Mouse (Mus musculus): ENCODE measurements around the gene Olfr1369-ps1.
"Not testable (repeated sequence)": the region's sequence is repeated elsewhere in the genome, so short reads cannot be mapped to it uniquely, and the experiment has no call there.

Olfr1369-ps1 gene

DNA sequence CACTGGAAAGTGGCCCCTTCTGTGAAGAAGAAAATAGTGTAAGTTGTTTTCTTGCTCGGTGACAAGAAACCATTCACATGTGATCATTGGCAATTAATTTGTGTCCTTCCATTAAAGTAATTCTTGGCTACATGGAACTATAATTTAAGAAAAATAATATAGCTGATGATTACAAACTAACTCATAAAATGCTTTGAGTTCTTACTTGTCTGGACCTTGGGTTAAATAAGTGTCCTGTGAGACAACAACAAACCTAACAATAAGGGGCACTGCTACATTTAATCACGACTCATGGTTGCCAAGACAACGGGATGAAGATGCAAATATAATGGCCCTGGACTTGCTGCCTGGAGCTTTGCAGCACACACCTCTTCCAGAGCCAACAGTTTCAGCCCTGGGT, at the start of gene Olfr1369-ps1:
Gene Olfr1369-ps1, plus strand, starts transcription at position 301 of the 400 bp plus-strand sequence.
- in situ Hi-C loops (cut with MseI, MboI), result not testable (repeated sequence)

DNA sequence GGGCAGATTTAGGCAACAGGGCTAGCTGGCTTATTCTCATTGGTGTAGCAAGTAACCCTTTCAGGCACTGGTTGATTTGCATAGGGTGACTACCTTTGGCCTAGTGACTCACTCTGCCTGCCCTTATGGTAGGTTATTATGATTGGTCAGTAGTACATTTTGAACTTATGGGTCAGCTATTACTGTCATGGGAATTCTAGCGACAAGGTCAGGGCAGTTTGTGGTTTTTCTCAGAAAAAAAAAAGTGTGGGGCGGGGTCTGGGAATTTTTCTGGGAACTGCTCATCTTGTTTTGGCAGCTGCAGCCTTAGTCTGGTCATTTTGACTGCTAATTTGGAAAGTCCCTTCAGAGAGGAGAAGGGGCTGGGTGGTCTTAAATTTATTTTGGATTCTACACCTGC, 45.3 kb upstream of the Olfr1369-ps1 start:
- in situ Hi-C loops (cut with MseI, MboI), result no loop called here

DNA sequence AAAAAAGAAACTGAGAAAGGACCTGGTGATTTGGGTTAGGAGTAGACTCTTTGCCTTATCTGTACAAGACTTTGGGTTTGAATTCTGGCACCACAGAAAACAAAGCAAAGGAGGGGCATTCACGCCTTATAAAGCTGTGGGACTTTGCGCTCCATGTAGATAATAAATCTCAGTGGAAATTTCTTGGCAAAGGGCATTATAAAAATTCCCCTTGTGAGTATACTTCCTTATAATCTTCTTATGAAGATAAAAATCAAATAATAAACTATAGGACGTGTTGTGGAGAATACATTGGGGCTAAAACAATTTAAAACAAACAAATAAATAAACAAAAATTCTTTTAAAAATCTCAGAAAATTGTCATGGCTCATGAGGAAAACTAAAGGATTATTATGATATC, 36.4 kb upstream of the Olfr1369-ps1 start, which contains the start of gene Olfr1370:
Gene Olfr1370, minus strand, starts transcription at position 101 of the 400 bp plus-strand sequence.
- in situ Hi-C loops (cut with MseI, MboI), result no loop called here

DNA sequence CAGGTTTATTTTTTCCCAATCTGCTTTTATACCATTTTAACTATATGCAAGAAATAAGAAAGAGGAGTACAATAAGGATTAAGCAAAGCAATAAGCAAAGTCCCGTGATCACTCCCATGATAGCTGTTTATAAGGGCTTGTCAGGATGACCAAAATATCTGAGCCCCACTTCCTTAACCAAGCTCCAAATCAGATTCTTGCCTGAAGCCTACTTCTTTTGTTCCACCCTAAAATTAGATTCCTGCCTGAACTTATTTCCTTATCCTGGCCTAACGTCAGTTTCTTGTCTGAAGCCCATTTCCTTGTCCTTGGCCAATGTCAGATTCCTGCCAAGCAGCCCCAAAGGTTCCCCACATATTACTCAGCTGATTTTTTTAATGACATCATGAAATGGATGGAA, 28.6 kb upstream of the Olfr1369-ps1 start:
- in situ Hi-C loops (cut with MseI, MboI), result no loop called here

DNA sequence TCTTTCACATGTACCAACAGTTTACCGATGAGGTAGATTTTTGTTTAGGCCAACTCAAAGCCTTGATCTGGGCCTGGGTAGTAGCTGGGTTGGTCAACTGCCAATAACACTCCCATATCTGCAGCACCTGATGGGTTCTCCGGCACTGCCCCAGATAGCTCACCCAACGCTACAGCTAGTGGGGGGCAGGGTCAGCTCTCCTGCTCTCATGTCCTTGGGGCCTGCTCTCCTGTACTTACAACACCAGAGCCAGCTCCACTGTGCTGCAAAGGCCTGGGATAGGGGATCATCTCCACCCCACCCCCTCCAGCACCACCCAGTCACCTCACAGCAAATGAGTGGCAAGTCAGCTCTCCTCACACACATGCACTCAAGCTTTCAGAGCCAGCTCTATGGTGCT, 1.5 kb upstream of the Olfr1369-ps1 start:
- in situ Hi-C loops (cut with MseI, MboI), result no loop called here

DNA sequence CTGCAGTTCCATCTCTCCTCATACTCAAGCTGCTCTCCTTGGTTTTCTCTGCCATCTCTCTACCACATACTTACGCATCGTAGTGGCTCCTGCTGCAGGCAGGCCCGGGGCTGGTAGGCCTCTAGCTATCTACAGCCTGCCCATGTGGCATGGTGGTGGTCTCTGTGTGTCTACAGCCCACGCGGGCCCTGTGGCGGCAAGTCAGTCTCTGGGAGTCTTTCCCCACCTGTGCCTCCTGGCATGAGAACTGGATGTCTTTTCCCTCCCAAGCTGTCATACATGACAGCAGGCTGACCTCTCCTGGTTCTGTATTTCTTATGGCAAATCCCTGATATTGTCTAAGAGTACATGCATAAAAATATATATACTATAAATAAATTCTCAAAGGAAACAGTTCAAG, 842 bp upstream of the Olfr1369-ps1 start:
- in situ Hi-C loops (cut with MseI, MboI), result no loop called here

DNA sequence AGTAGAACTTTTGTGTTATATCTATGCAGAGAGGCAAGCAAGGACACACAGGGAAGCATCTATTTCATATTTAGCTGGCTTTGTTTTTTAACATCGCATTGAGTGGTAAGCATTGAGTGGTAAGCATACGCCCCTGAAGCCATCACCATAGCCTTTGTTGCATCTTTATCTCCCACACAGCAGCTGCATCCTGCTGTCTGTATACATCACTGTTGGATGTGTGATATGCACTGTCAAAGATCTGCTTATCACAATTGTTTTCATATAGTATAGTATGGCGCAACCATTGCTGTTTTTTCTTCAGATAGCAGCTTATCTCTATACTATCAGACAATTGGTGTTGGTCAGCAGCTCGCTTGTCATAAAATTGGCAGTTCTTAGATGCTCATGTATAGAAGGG, 2.8 kb downstream of the Olfr1369-ps1 start:
- in situ Hi-C loops (cut with MseI, MboI), result no loop called here

DNA sequence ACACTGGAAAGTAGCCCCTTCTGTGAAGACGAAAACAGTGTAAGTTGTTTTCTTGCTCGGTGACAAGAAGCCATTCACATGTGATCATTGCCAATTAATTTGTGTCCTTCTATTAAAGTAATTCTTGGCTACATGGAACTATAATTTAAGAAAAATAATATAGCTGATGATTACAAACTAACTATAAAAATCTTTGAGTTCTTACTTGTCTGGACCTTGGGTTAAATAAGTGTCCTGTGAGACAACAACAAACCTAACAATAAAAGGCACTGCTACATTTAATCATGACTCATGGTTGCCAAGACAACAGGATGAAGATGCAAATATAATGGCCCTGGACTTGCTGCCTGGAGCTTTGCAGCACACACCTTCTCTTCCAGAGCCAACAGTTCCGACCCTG, 18.1 kb downstream of the Olfr1369-ps1 start, which contains the start of gene Olfr263:
Gene Olfr263, plus strand, starts transcription at position 301 of the 400 bp plus-strand sequence.
- in situ Hi-C loops (cut with MseI, MboI), result not testable (repeated sequence)

DNA sequence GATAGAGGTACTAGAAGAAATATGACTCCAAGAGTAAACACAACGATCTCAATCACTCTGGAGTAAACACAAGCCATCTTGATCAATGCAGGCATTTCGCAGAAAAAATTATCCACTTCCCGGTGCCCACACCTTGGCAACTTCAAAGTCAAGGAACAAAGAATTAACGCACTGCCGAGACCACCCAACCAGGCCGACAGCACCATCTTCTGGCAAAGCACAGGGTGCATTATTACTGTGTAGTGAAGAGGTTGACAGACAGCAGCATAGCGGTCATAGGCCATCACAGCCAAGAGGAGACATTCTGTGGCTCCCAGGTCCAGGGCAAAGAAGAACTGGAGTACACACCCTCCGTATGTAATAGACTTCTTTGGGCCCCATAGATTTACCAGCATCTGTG, 31.1 kb downstream of the Olfr1369-ps1 start:
- in situ Hi-C loops (cut with MseI, MboI), result loop anchor here in 1 of 2 experiments (5.0 kb wide), 1 partner anchor 205 kb away; no protein-coding TSS in a partner anchor

DNA sequence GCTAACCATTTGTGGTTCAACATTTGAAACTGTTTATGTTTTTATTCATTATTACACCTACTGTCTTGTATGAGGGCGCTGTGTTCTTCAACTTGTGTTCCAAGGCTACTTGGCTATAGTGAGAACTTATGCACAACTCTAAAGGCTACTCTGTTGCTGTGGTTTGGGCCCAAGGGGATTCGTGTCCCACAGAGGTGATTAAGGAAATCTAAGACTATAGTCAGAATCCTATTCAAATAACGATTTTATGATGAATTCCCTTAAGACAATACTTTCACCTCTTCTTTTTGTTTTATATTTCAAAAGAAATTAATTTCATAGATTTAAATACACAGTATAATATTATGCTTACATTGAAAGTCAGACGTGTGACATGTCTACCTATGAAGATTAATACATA, 34.5 kb downstream of the Olfr1369-ps1 start, which contains the start of gene Olfr1368:
Gene Olfr1368, minus strand, starts transcription at position 101 of the 400 bp plus-strand sequence.
- in situ Hi-C loops (cut with MseI, MboI), result no loop called here

DNA sequence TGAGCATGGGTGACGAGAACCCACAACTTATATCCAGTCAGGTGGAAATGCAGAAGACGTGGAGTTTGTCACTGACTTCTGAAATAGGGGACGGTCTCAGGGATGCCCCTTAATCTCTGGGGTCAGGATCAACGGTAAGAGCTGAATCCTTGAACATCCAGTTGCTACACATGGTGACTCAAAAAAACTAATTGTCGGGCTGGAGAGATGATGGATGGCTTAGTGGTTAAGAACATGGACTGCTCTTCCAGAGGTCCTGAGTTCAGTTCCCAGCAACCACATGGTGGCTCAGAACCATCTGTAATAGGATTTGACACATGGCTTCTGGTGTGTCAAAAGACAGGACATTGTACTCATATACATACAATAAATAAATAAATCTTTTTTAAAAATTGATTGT, 44.6 kb downstream of the Olfr1369-ps1 start:
- in situ Hi-C loops (cut with MseI, MboI), result loop anchor here in 1 of 2 experiments (10.0 kb wide), 1 partner anchor 211 kb away; no protein-coding TSS in a partner anchor

DNA sequence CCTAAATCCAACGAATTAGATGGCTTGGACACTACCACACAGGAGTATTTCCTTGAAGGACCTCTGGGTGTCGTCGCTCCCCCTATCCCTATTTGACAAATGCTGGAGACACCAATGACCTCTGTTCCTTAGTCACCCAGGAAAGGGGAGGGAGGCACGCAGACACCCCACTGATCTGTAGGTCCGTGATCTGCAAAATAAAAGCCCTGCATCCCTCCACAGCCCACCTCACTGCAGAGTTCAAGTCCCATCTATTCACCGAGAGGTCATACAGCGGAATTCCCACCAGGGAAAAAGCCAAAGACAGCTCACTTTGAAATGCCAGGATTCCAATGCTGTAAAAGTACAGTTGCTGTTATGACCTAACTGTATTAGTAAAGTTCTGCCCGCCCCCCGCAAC, 46.8 kb downstream of the Olfr1369-ps1 start:
- in situ Hi-C loops (cut with MseI, MboI), result loop anchor here in 1 of 2 experiments (10.0 kb wide), 1 partner anchor 213 kb away; no protein-coding TSS in a partner anchor

DNA sequence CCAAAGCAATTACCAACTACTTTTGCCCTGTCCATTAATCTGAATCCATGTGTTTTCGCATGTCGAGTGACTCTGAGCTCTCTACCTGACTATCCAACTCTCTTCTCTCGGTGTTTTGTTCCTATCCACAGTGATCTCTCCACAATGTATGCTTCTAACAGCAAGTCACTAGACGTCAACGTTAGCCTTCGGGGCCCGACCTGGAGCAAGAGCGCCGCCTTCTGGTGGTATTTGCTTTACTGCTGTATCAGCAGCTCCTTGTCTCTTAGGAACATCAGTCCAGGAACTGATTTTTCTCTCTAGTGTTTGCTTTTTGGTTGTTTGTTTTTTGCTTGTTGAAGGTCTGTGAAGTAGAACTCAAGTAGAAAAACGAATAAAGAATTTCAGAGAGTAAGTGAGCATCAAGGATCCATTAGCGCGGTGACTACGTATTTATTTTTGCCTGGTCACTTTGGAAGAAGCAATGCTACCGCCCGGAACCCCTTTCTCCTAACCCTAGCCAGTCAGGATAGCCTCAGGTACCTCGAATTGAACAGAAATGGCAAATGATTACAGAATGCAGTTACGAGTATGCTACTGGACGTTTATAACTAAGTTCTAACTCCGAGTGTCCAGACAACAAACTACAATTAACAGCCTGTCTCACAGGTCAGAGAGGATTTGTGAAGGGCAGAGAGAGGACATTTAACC, 47.6 kb downstream of the Olfr1369-ps1 start:
- in situ Hi-C loops (cut with MseI, MboI), result loop anchor here in 1 of 2 experiments (10.0 kb wide), 1 partner anchor 214 kb away; no protein-coding TSS in a partner anchor

DNA sequence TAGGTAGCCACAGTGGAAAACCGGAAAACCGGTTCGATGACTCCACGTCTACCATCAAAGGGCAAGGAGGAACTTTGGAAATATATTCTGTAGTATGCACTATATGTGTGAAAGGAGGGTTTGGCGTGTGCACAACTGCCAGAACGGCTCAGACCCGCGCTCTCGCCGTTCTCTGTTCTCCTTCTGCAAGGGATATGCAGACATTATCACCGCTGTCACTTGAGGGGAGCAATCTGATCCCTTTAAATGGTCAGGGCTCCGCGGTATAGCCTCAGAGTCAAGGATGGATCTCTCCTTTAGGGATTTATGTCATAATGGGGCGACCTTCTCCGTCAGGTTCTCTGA, 48.2 kb downstream of the Olfr1369-ps1 start:
- in situ Hi-C loops (cut with MseI, MboI), result loop anchor here in 1 of 2 experiments (10.0 kb wide), 1 partner anchor 215 kb away; no protein-coding TSS in a partner anchor

DNA sequence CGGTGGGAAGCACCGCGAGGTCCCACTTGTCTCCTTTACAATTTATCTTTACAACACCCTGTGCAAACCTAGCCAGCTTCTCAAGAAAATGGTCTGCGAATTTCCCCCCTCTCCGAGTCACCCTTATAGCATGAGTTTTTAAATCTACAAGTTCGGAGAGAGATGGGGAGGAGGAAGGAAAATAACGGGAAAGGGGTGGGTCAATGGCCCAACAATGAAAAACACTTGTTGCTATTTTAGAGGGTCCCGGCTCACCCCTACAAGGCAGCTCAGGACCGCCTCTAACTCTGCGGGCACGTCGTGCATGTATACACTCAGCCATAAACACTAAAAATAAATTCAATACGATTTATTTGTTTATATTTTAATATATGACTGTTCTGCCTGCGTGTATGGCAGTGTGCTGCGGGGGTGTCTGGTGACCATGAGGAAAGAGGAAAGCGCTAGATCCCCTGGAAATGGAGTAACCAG, 48.8 kb downstream of the Olfr1369-ps1 start:
- in situ Hi-C loops (cut with MseI, MboI), result no loop called here

DNA sequence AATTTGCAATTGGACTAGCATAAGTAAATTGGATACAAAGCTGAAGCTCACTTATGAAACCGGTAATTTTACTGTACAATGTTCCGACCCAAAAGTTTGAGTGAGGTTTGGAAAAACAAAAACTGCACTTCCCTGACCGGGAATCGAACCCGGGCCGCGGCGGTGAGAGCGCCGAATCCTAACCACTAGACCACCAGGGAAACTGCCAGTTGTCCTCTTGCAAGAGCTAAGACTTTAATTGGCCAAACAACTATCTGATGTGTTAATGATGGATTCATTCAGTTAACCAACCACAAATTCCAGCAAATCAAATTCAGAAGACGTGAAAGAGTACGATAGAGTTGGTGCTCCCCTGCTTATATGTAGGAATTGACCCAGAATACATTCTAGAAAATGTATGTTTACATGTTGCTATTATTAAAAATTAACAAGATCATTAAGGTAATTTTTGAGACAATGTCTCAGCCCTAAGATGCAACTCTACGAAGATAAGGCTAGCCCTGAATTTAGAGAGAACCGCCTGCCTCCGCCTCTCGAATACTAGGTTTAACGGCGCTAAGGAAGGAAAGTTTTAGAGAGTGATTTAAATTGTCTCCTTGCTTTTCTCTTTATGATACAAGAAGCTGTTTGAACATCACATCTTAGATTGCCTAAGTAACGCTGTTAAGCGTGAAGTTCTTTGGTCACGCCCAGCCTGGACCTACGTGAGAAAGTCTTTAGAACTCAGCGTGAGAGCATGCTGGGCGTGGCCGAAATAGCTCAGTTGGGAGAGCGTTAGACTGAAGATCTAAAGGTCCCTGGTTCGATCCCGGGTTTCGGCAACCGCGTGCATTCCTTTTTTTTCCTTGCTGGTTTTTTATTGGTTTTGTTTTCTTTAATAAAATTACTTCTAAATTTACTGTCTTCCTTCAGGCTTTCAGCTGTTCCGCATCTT, 49.6 kb downstream of the Olfr1369-ps1 start:
- in situ Hi-C loops (cut with MseI, MboI), result no loop called here

DNA sequence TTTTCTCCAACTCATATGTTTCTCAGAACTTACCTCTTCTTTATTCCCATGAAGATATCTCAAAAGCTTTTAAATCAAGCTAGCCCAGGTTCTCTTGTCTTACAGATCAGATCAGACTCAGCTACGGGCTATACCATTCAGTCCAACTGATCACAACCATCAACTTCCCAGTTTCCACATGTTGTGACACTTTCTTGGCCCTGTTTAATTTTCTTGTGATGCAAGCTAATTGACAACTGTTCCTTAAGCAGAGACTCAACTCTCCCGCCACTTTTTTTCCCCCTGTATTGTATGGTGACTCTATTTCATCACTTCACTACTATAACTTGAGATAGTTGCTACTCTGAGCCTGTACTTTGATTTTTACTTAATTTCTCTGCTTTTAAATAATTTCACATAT, 50.3 kb downstream of the Olfr1369-ps1 start:
- in situ Hi-C loops (cut with MseI, MboI), result no loop called here

DNA sequence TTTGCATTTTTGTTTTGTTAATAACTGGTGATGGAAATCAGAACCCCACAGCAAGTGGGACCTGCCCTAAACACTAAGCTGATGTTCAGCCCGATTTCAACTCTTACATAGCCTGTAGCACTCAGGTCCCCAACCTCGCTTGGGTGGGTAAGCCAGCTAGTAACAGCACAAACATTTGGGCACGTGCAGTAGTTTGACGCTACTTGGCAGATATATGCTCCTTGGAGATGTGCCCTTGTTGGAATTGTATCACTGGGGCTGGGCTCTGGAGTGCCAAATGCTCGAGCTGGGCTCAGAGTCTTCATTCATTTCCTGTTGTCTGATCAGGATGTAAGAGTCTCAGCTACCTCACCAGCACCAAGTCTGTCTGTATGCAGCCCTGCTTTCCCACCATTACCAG, 51.3 kb downstream of the Olfr1369-ps1 start:
- in situ Hi-C loops (cut with MseI, MboI), result no loop called here

DNA sequence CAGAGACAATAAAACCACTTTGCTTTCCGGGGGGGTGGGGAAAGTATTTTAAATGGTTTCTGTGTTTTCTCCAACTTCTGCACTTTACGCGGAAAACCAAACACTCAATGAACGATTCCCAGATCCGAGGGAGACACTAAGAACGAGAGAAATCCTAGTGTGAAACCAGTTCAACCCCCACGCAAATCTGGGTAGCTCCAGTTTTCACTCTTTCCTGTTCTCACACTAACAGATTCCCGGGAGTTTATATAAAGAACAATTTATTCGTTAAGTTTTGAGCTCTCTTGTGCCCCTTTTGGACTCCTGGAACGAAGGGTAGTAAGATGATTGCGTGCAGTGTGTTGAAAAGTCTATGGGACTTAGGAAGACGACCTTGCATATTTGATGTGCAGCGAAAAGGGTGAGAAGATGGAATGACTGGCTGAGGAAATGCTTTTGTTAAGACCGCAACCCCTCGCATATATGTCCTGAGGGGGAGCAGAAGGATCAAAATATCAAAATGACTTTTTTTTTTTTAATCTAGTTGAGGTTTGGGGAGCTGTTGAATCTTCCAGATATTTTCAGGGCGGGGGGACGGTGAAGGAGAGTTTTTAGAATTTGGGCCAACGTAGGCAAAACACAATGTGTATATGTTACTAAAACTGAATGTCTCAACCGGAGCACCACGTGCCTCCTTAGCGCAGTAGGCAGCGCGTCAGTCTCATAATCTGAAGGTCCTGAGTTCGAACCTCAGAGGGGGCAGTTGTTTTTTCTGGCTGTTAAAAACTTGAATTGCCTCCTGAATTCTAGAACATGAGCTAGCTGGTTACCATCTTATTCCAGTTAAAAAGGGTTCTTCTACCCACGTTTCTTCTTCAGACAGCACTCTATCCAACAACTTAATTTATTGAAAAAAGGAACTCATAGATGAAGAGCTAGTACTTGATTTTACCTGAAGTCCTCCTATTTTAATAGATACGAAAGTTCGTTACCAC, 55.9 kb downstream of the Olfr1369-ps1 start:
- in situ Hi-C loops (cut with MseI, MboI), result no loop called here

DNA sequence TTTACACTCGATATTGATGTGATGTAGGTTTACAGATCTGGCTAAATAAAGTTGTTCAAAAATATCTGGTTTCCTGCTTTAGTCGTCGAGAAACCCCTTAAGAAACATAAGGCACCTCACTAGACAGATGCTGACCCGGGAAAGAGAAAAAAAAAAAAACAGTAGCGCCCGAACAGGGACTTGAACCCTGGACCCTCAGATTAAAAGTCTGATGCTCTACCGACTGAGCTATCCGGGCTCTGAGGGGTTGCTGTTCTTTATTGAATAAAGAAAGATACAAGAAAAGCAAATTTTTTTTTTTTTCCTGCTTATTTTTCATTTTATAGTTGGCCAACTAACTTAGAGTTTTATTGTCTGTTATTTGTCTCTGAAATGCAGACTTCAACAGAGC, 56.6 kb downstream of the Olfr1369-ps1 start:
- in situ Hi-C loops (cut with MseI, MboI), result no loop called here

Measured in mouse trophoblast stem cell (cell line).